Mouse (Mus musculus) E14TG2a.4 (cell line): ENCODE data around the gene 5730522E02Rik.

Source experiments
- CTCF ChIP-seq: conservative IDR thresholded peaks from 2 replicates; pipeline ENCODE4 v1.5.1; 2014; ENCODE audit warnings: low read length
- NANOG ChIP-seq: IDR thresholded peaks from 2 replicates; pipeline ENCODE4 v1.6.1; 2014; ENCODE audit warnings: borderline replicate concordance, low read length, mixed read lengths
- POU5F1 ChIP-seq: IDR thresholded peaks from 2 replicates; pipeline ENCODE4 v1.6.1; 2014; ENCODE audit warnings: low read length, borderline replicate concordance

DNA sequence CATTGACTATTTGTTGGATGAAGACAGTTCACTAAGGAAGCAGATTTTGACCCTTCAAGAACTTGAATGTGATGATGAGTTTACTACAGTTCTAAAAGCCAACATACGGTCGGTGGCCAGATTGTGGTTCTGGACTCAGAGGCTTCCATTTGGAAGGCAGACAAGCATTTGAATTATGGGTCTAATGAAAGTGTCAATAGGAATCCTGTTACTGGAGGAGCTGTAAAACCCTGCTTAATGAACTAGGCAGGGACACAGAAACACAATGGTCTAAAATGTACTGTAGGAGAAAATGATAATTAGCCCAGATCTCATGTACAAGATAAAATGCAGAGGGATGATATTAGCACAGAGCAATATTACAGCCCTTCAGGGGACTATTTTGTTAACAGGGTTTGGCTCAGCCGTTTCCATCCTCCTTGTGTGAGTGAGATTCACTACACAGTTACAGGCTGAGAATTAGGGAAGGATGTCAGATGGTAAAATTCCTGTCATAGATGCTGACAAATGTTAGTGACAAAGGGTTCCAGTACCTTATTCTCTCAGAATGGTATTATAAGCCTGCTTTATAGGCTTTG is 439.5 kb downstream of the 5730522E02Rik start:
- no peak for TF ChIP-seq CTCF
- TF ChIP-seq NANOG, result no peak
- no peak for TF ChIP-seq POU5F1
